Mouse (Mus musculus): ENCODE data around the gene Mrpl28. TPM values are rescaled to one million over a fixed set of nuclear protein-coding genes. Genes with fewer than 3 reads are reported as not detected.
A peak's percentile ranks its signal among the peaks of the same experiment; 100 is the strongest.
"Not testable (repeated sequence)": the region's sequence is repeated elsewhere in the genome, so short reads cannot be mapped to it uniquely, and the experiment has no call there.

The Mrpl28 gene
- total RNA-seq (2021), result 100 to 1,000 TPM; 134 to 148 TPM

GRCm38 (mm10) chr17:26123267-26123684 is at the start of gene Mrpl28:
Gene Mrpl28, plus strand, starts transcription at chr17:26123500.
- intact Hi-C loops (cut with DNase I), result loop anchor here (1.0 to 10.0 kb wide), 3 partner anchors 15 to 332 kb away; partner anchors contain the start of genes Axin1 and Fam234a
- peak; percentile 88 to 89 for DNase-seq

- no peak for DNase-seq
- intact Hi-C loops (cut with DNase I), result no loop called here
Observed at GRCm38 (mm10) chr17:26075246-26075645, 48.1 kb upstream of the Mrpl28 start.

GRCm38 (mm10) chr17:26078851-26079250 is 44.4 kb upstream of the Mrpl28 start:
- no peak for DNase-seq
- intact Hi-C loops (cut with DNase I), result no loop called here

- intact Hi-C loops (cut with DNase I), result no loop called here
- no peak for DNase-seq
Observed at GRCm38 (mm10) chr17:26080867-26081266, 42.4 kb upstream of the Mrpl28 start.

GRCm38 (mm10) chr17:26087059-26087564 is 36.2 kb upstream of the Mrpl28 start:
- DNase-seq, result no peak
- intact Hi-C loops (cut with DNase I), result no loop called here

GRCm38 (mm10) chr17:26089905-26090632 is 33.2 kb upstream of the Mrpl28 start, which contains the start of gene Decr2:
Gene Decr2, minus strand, starts transcription at chr17:26090337.
- peak; percentile 81 to 86 for DNase-seq
- intact Hi-C loops (cut with DNase I), result loop anchor here (1.0 to 5.0 kb wide), 4 partner anchors 19 to 198 kb away; no protein-coding TSS in a partner anchor

- DNase-seq, result no peak
- intact Hi-C loops (cut with DNase I), result loop anchor here (5.0 kb wide), 1 partner anchor 202 kb away; no protein-coding TSS in a partner anchor
Observed at GRCm38 (mm10) chr17:26094531-26095110, 28.7 kb upstream of the Mrpl28 start.

GRCm38 (mm10) chr17:26095121-26095740 is 28.1 kb upstream of the Mrpl28 start, which contains the start of gene Nme4:
Gene Nme4, minus strand, starts transcription at chr17:26095602.
- intact Hi-C loops (cut with DNase I), result no loop called here

GRCm38 (mm10) chr17:26098461-26098860 is 24.8 kb upstream of the Mrpl28 start:
- intact Hi-C loops (cut with DNase I), result no loop called here
- no peak for DNase-seq

More at GRCm38 (mm10) chr17:26095121-26095740, 28.1 kb upstream of the Mrpl28 start, which contains the start of gene Nme4:
- DNase-seq, result peak; percentile 46 to 57

GRCm38 (mm10) chr17:26099316-26099715 is 24.0 kb upstream of the Mrpl28 start:
- DNase-seq; intact Hi-C loops (cut with DNase I): not testable (repeated sequence)

- intact Hi-C loops (cut with DNase I), result no loop called here
- no peak for DNase-seq
Observed at GRCm38 (mm10) chr17:26100166-26100565, 23.1 kb upstream of the Mrpl28 start.

- intact Hi-C loops (cut with DNase I), result no loop called here
- no peak for DNase-seq
Observed at GRCm38 (mm10) chr17:26101478-26101877, 21.8 kb upstream of the Mrpl28 start.

GRCm38 (mm10) chr17:26105619-26106018 is 17.7 kb upstream of the Mrpl28 start:
- intact Hi-C loops (cut with DNase I), result no loop called here
- DNase-seq, result no peak

GRCm38 (mm10) chr17:26110156-26110555 is 13.1 kb upstream of the Mrpl28 start:
- no peak for DNase-seq
- intact Hi-C loops (cut with DNase I), result no loop called here

GRCm38 (mm10) chr17:26111024-26111423 is 12.3 kb upstream of the Mrpl28 start:
- DNase-seq, result no peak
- intact Hi-C loops (cut with DNase I), result no loop called here

- intact Hi-C loops (cut with DNase I), result no loop called here
Observed at GRCm38 (mm10) chr17:26111722-26112121, 11.6 kb upstream of the Mrpl28 start.

GRCm38 (mm10) chr17:26112751-26113150 is 10.5 kb upstream of the Mrpl28 start:
- DNase-seq, result no peak
- intact Hi-C loops (cut with DNase I), result no loop called here

More at GRCm38 (mm10) chr17:26111722-26112121, 11.6 kb upstream of the Mrpl28 start:
- no peak for DNase-seq

- intact Hi-C loops (cut with DNase I), result no loop called here
- DNase-seq, result peak; percentile 57 to 67
Observed at GRCm38 (mm10) chr17:26113181-26113948, 9.9 kb upstream of the Mrpl28 start, which contains the start of gene Tmem8. Gene Tmem8, plus strand, starts transcription at chr17:26113299.

- DNase-seq, result no peak
Observed at GRCm38 (mm10) chr17:26114061-26114460, 9.2 kb upstream of the Mrpl28 start.

GRCm38 (mm10) chr17:26114461-26114860 is 8.8 kb upstream of the Mrpl28 start:
- intact Hi-C loops (cut with DNase I); DNase-seq: not testable (repeated sequence)

More at GRCm38 (mm10) chr17:26114061-26114460, 9.2 kb upstream of the Mrpl28 start:
- intact Hi-C loops (cut with DNase I), result no loop called here

All from heart, postnatal 36 days (tissue).